Mouse (Mus musculus) lung, postnatal 0 days (tissue): Measurements from ENCODE around the gene Nfil3. TPM values are rescaled to one million over a fixed set of nuclear protein-coding genes. Genes with fewer than 3 reads are reported as not detected.

Experiments
- ATAC-seq: fragments of 200-750 bp; cut with Nextera tagmentation; 2 replicates; pipeline ENCODE4 v1.8.0; 2017; ENCODE audit warnings: moderate library complexity
- DNase-seq: peaks from one replicate; pipeline ENCODE4 v3.0.0-alpha.2; 2016; ENCODE audit warnings: low spot score
- H3K27ac ChIP-seq: fragments of 300-500 bp; sonication (generic); 2 replicates; pipeline ENCODE4 v1.5.1; 2014; ENCODE audit warnings: antibody characterized with exemption, mild to moderate bottlenecking, low read length, mixed read lengths
- H3K27me3 ChIP-seq: fragments of 300-500 bp; sonication (generic); replicated peaks from 2 replicates; pipeline ENCODE4 v1.6.1; 2014; ENCODE audit warnings: low read length, mixed read lengths; ENCODE audit not compliant: insufficient read depth
- H3K36me3 ChIP-seq: fragments of 300-500 bp; sonication (generic); 2 replicates; pipeline ENCODE4 v1.6.1; 2014; ENCODE audit warnings: low read length, mixed read lengths; ENCODE audit not compliant: insufficient read depth
- H3K4me1 ChIP-seq: fragments of 300-500 bp; sonication (generic); 2 replicates; pipeline ENCODE4 v1.6.1; 2014; ENCODE audit warnings: antibody characterized with exemption, low read depth, low read length, mixed read lengths; ENCODE audit not compliant: insufficient read depth
- H3K4me2 ChIP-seq: fragments of 300-500 bp; sonication (generic); replicated peaks from 2 replicates; pipeline ENCODE4 v1.6.1; 2014; ENCODE audit warnings: low read depth, mild to moderate bottlenecking, low read length, moderate library complexity, mixed read lengths
- H3K4me3 ChIP-seq: fragments of 300-500 bp; sonication (generic); 2 replicates; pipeline ENCODE4 v1.5.1; 2014; ENCODE audit warnings: low read depth, low read length
- H3K9ac ChIP-seq: fragments of 300-500 bp; sonication (generic); replicated peaks from 2 replicates; pipeline ENCODE4 v1.6.1; 2014; ENCODE audit warnings: low read depth, mild to moderate bottlenecking
- H3K9me3 ChIP-seq: fragments of 300-500 bp; sonication (generic); 2 replicates; pipeline ENCODE4 v1.6.1; 2016; ENCODE audit warnings: low read length, mixed read lengths
- CTCF ChIP-seq: IDR thresholded peaks from 2 replicates; pipeline ENCODE4 v1.5.1; 2016; ENCODE audit warnings: antibody characterized with exemption, mild to moderate bottlenecking
- EP300 ChIP-seq: IDR thresholded peaks from 2 replicates; pipeline ENCODE4 v1.6.1; 2016; ENCODE audit warnings: antibody characterized with exemption, mild to moderate bottlenecking, control low read depth
- WGBS: fragments of 180-500 bp; shearing (Covaris S2); extraction: QIAGEN DNeasy Blood & Tissue Kit; methylation state at CpG from one replicate; pipeline ENCODE4 v1.1.7; 2014; 5-methylcytosine and 5-hydroxymethylcytosine counted together
- polyA plus RNA-seq: library from polyadenylated mRNA; unstranded; fragments of >200 nt; fragmentation: Nextera tagmentation; extraction: Ambion mirVana; gene quantifications from 2 replicates; pipeline ENCODE4 v1.2.1, GENCODE M21; 2015

The Nfil3 gene
- polyA plus RNA-seq: 18.6 and 18.7 TPM in 2 replicates

- peak; percentile 92 for DNase-seq
Measured at GRCm38 (mm10) chr13:52980951-52981421, at the start of gene Nfil3. Gene Nfil3 (minus strand): TSS chr13:52981073.

GRCm38 (mm10) chr13:53024285-53024684 is 43.4 kb upstream of the Nfil3 start:
- Histone ChIP-seq H3K4me2 (no peak overlapping the region), H3K9me3 (no peaks in the 10 kb centered on the region), H3K4me3 (no peak overlapping the region), H3K36me3 (no peaks in the 10 kb centered on the region), H3K27ac (no peak overlapping the region), H3K9ac (no peak overlapping the region), H3K27me3 (no peaks in the 10 kb centered on the region), H3K4me1 (no peaks in the 10 kb centered on the region)
- DNase-seq (no peak), ATAC-seq (no peak)
- 44% methylated on average over 6 of the region's 6 CpGs for WGBS
- TF ChIP-seq CTCF (no peak), EP300 (no peak)

More at GRCm38 (mm10) chr13:52980951-52981421, at the start of gene Nfil3:
- TF ChIP-seq EP300 (no peak), CTCF (no peak)
- Histone ChIP-seq H3K4me1 (peaks cover 9% of the 10 kb centered on the region; the same call in 1 of the 2 replicates), H3K9ac (peak within 1 kb of the TSS; percentile 89), H3K4me2 (peak within 1 kb of the TSS; percentile 99), H3K27me3 (no peaks in the 10 kb centered on the region), H3K36me3 (no peaks in the 10 kb centered on the region), H3K9me3 (no peaks in the 10 kb centered on the region), H3K27ac (peak within 1 kb of the TSS; percentile 98), H3K4me3 (peak within 1 kb of the TSS; percentile 86)
- 0% methylated on average over 38 of the region's 79 CpGs for WGBS
- ATAC-seq: peak; percentile 85

GRCm38 (mm10) chr13:53020282-53020681 is 39.4 kb upstream of the Nfil3 start:
- Histone ChIP-seq H3K27ac (no peak overlapping the region), H3K27me3 (no peaks in the 10 kb centered on the region), H3K4me1 (no peaks in the 10 kb centered on the region), H3K4me3 (no peak overlapping the region), H3K9me3 (no peaks in the 10 kb centered on the region), H3K4me2 (no peak overlapping the region), H3K36me3 (no peaks in the 10 kb centered on the region), H3K9ac (no peak overlapping the region)
- DNase-seq (no peak), ATAC-seq (no peak)
- TF ChIP-seq EP300 (no peak), CTCF (no peak)
- WGBS: 88% methylated on average over 3 of the region's 3 CpGs

- H3K4me3 ChIP-seq: no peak overlapping the region
- no peak overlapping the region for H3K27ac ChIP-seq
- H3K27me3 ChIP-seq: no peaks in the 10 kb centered on the region
- no peaks in the 10 kb centered on the region for H3K4me1 ChIP-seq
- no peaks in the 10 kb centered on the region for H3K9me3 ChIP-seq
- ATAC-seq (no peak), DNase-seq (no peak)
- H3K4me2 ChIP-seq: no peak overlapping the region
- TF ChIP-seq CTCF: peak; percentile 61
- TF ChIP-seq EP300: no peak
- no peak overlapping the region for H3K9ac ChIP-seq
- 66% methylated on average over 6 of the region's 9 CpGs for WGBS
- H3K36me3 ChIP-seq: no peaks in the 10 kb centered on the region
Measured at GRCm38 (mm10) chr13:53019532-53019931, 38.7 kb upstream of the Nfil3 start.

- Histone ChIP-seq H3K27ac (no peak overlapping the region), H3K9ac (no peak overlapping the region), H3K36me3 (no peaks in the 10 kb centered on the region), H3K4me2 (no peak overlapping the region), H3K4me3 (no peak overlapping the region), H3K9me3 (no peaks in the 10 kb centered on the region), H3K27me3 (no peaks in the 10 kb centered on the region), H3K4me1 (no peaks in the 10 kb centered on the region)
- ATAC-seq: no peak
- no peak for TF ChIP-seq EP300
- 70% methylated on average over 6 of the region's 6 CpGs for WGBS
- no peak for DNase-seq
Measured at GRCm38 (mm10) chr13:53018976-53019375, 38.1 kb upstream of the Nfil3 start.

- DNase-seq (peak; percentile 75), ATAC-seq (peak; percentile 88)
- Histone ChIP-seq H3K4me1 (no peaks in the 10 kb centered on the region), H3K27ac (no peak overlapping the region), H3K9me3 (no peaks in the 10 kb centered on the region), H3K36me3 (no peaks in the 10 kb centered on the region), H3K4me2 (no peak overlapping the region), H3K4me3 (no peak overlapping the region), H3K27me3 (no peaks in the 10 kb centered on the region), H3K9ac (no peak overlapping the region)
- WGBS: 33% methylated on average over 6 of the region's 6 CpGs
- TF ChIP-seq CTCF (no peak), EP300 (no peak)
Measured at GRCm38 (mm10) chr13:53017983-53018382, 37.1 kb upstream of the Nfil3 start.

GRCm38 (mm10) chr13:53017117-53017516 is 36.2 kb upstream of the Nfil3 start:
- no peak overlapping the region for H3K4me2 ChIP-seq
- no peak for ATAC-seq

More at GRCm38 (mm10) chr13:53017117-53017516, 36.2 kb upstream of the Nfil3 start:
- Histone ChIP-seq H3K9ac (no peak overlapping the region), H3K27ac (no peak overlapping the region), H3K9me3 (no peaks in the 10 kb centered on the region), H3K4me3 (no peak overlapping the region), H3K4me1 (no peaks in the 10 kb centered on the region), H3K36me3 (no peaks in the 10 kb centered on the region), H3K27me3 (no peaks in the 10 kb centered on the region)
- DNase-seq: no peak
- peak; percentile 61 for TF ChIP-seq CTCF
- TF ChIP-seq EP300: no peak
- WGBS: 73% methylated on average over 6 of the region's 6 CpGs
